Mouse (Mus musculus) heart, embryonic 14.5 days (tissue): Measurements from ENCODE around the gene Hist1h2ae. TPM values are rescaled to one million over a fixed set of nuclear protein-coding genes. Genes with fewer than 3 reads are reported as not detected.
"Not testable (repeated sequence)": the region's sequence is repeated elsewhere in the genome, so short reads cannot be mapped to it uniquely, and the experiment has no call there.

ENCODE experiments used
- ATAC-seq: fragments of 200-750 bp; cut with Nextera tagmentation; 2 replicates; pipeline ENCODE4 v1.8.0; 2017; ENCODE audit warnings: low read depth, moderate TSS enrichment; ENCODE audit not compliant: insufficient number of reproducible peaks, insufficient read depth, low FRiP score
- H3K27ac ChIP-seq, 2 experiments: fragments of 200-500 bp in 1 of 2; fragments of 300-500 bp in 1 of 2; sonication (generic) in 1 of 2; replicated peaks in 1 of 2; 2 replicates each; pipeline ENCODE4 v1.5.1; 2012 to 2014; ENCODE audit warnings: low read depth in 2 of 2, low read length in 2 of 2, control low read depth in 1 of 2, mild to moderate bottlenecking in 1 of 2, mixed read lengths in 1 of 2; ENCODE audit not compliant: control insufficient read depth in 1 of 2, insufficient read depth in 1 of 2
- H3K27me3 ChIP-seq: fragments of 300-500 bp; sonication (generic); 2 replicates; pipeline ENCODE4 v1.6.1; 2014; ENCODE audit warnings: mild to moderate bottlenecking, low read length, control low read depth; ENCODE audit not compliant: control insufficient read depth, insufficient read depth
- H3K36me3 ChIP-seq: fragments of 300-500 bp; sonication (generic); 2 replicates; pipeline ENCODE4 v1.6.1; 2014; ENCODE audit warnings: mild to moderate bottlenecking, control low read depth, low read length, mixed read lengths; ENCODE audit not compliant: control insufficient read depth, insufficient read depth
- H3K4me1 ChIP-seq, 2 experiments: fragments of 200-500 bp in 1 of 2; fragments of 300-500 bp in 1 of 2; sonication (generic) in 1 of 2; 2 replicates each; pipeline ENCODE4 v1.6.1; 2012 to 2014; ENCODE audit warnings: low read length in 2 of 2, control low read depth in 1 of 2, mixed read lengths in 1 of 2; ENCODE audit not compliant: control insufficient read depth in 2 of 2, insufficient read depth in 2 of 2
- H3K4me2 ChIP-seq: fragments of 300-500 bp; sonication (generic); 2 replicates; pipeline ENCODE4 v1.6.1; 2014; ENCODE audit warnings: mild to moderate bottlenecking, low read length
- H3K4me3 ChIP-seq, 2 experiments: fragments of 200-500 bp in 1 of 2; fragments of 300-500 bp in 1 of 2; sonication (generic) in 1 of 2; 2 replicates each; pipeline ENCODE4 v1.5.1; 2012 to 2014; ENCODE audit warnings: low read length in 2 of 2, mild to moderate bottlenecking in 2 of 2, control low read depth in 1 of 2, low read depth in 1 of 2, moderate library complexity in 1 of 2; ENCODE audit not compliant: control insufficient read depth in 1 of 2, insufficient read depth in 1 of 2
- H3K9ac ChIP-seq: fragments of 300-500 bp; sonication (generic); 2 replicates; pipeline ENCODE4 v1.6.1; 2014; ENCODE audit warnings: mild to moderate bottlenecking, low read length
- H3K9me3 ChIP-seq: fragments of 300-500 bp; sonication (generic); 2 replicates; pipeline ENCODE4 v1.6.1; 2016; ENCODE audit warnings: low read length, control low read depth; ENCODE audit not compliant: control insufficient read depth
- whole genome bisulfite sequencing: fragments of 180-500 bp; shearing (Covaris S2); extraction: QIAGEN DNeasy Blood & Tissue Kit; methylation state at CpG from one replicate; pipeline ENCODE4 v1.1.7; 2014; 5-methylcytosine and 5-hydroxymethylcytosine counted together
- polyA plus RNA-seq: library from polyadenylated mRNA; unstranded; fragments of >200 nt; fragmentation: Nextera tagmentation; extraction: Ambion mirVana; gene quantifications from 2 replicates; pipeline ENCODE4 v1.2.1, GENCODE M21; 2014

The Hist1h2ae gene
- polyA plus RNA-seq, 1 experiment from 2014 or later = 49.1 TPM

- Histone ChIP-seq H3K9ac (peak overlapping the region; percentile 94), H3K27me3 (no peaks in the 10 kb centered on the region), H3K4me3 (peak overlapping the region; percentile 62 to 69), H3K36me3 (no peaks in the 10 kb centered on the region), H3K4me2 (peak overlapping the region; percentile 85), H3K4me1 (peaks cover 0 to 8% of the 10 kb centered on the region in 2 experiments; a peak in 3 of 4 replicates), H3K9me3 (no peaks in the 10 kb centered on the region), H3K27ac (peak overlapping the region; percentile 97 to 98)
- ATAC-seq = peak; percentile 78
- WGBS = under 1% methylated on average over 18 of the region's 18 CpGs
Measured at GRCm38 (mm10) chr13:23555839-23556416, 15.1 kb downstream of the Hist1h2ae start.

- Histone ChIP-seq H3K36me3 (no peaks in the 10 kb centered on the region), H3K9me3 (no peaks in the 10 kb centered on the region), H3K4me2 (peak overlapping the region; percentile 85), H3K27me3 (no peaks in the 10 kb centered on the region), H3K4me3 (peak overlapping the region; percentile 62 to 69), H3K27ac (peak overlapping the region; percentile 97 to 98), H3K9ac (peak overlapping the region; percentile 94), H3K4me1 (peaks cover 0 to 13% of the 10 kb centered on the region in 2 experiments; a peak in 3 of 4 replicates)
- under 1% methylated on average over 54 of the region's 54 CpGs for WGBS
- peak; percentile 79 for ATAC-seq
Measured at GRCm38 (mm10) chr13:23554925-23555838, 15.8 kb downstream of the Hist1h2ae start.

- Histone ChIP-seq H3K27ac (peak overlapping the region; percentile 97 to 98), H3K4me1 (peaks cover 0 to 13% of the 10 kb centered on the region in 2 experiments; a peak in 3 of 4 replicates), H3K9ac (peak overlapping the region; percentile 94), H3K9me3 (no peaks in the 10 kb centered on the region), H3K36me3 (no peaks in the 10 kb centered on the region), H3K4me3 (peak overlapping the region in 1 of 2 experiments; percentile 62; a peak in 2 of 4 replicates), H3K27me3 (no peaks in the 10 kb centered on the region), H3K4me2 (peak overlapping the region; percentile 85)
- no peak for ATAC-seq
- 22% methylated on average over 9 of the region's 9 CpGs for WGBS
Measured at GRCm38 (mm10) chr13:23554393-23554792, 16.6 kb downstream of the Hist1h2ae start.

GRCm38 (mm10) chr13:23552962-23553361 lies 18.1 kb downstream of the Hist1h2ae start, which contains the start of gene Hist1h1d:
Gene Hist1h1d, plus strand, starts transcription at chr13:23553262.
- no peak within 1 kb of the TSS for H3K4me3 ChIP-seq
- no peak for ATAC-seq
- no peaks in the 10 kb centered on the region for H3K9me3 ChIP-seq
- no peaks in the 10 kb centered on the region for H3K36me3 ChIP-seq
- peak within 1 kb of the TSS; percentile 94 for H3K9ac ChIP-seq
- no peaks in the 10 kb centered on the region for H3K27me3 ChIP-seq
- H3K4me1 ChIP-seq = peaks cover 0 to 13% of the 10 kb centered on the region in 2 experiments; a peak in 3 of 4 replicates
- peak within 1 kb of the TSS; percentile 72 for H3K4me2 ChIP-seq
- peak within 1 kb of the TSS in 1 of 2 experiments; percentile 98; a peak in 3 of 4 replicates for H3K27ac ChIP-seq

- Histone ChIP-seq H3K9me3 (no peaks in the 10 kb centered on the region), H3K4me1 (peaks cover 0 to 13% of the 10 kb centered on the region in 2 experiments; a peak in 3 of 4 replicates), H3K27ac (peak overlapping the region in 1 of 2 experiments; percentile 87; a peak in 3 of 4 replicates), H3K4me3 (peak overlapping the region in 1 of 2 experiments; percentile 44; a peak in 2 of 4 replicates), H3K27me3 (no peaks in the 10 kb centered on the region), H3K4me2 (peak overlapping the region; percentile 72), H3K36me3 (no peaks in the 10 kb centered on the region), H3K9ac (peak overlapping the region; percentile 44)
- ATAC-seq = no peak
- 49% methylated on average over 8 of the region's 8 CpGs for WGBS
Measured at GRCm38 (mm10) chr13:23551931-23552914, 18.8 kb downstream of the Hist1h2ae start.

GRCm38 (mm10) chr13:23551146-23551834 lies 19.7 kb downstream of the Hist1h2ae start, which contains the start of gene Hist1h4f:
Gene Hist1h4f, minus strand, starts transcription at chr13:23551648.
- not testable (repeated sequence) for H3K36me3 ChIP-seq, H3K27me3 ChIP-seq, H3K9me3 ChIP-seq
- Histone ChIP-seq H3K4me2 (peak within 1 kb of the TSS; percentile 72), H3K4me3 (peak within 1 kb of the TSS; percentile 44 to 52), H3K4me1 (peaks cover 0 to 13% of the 10 kb centered on the region in 2 experiments; a peak in 3 of 4 replicates), H3K9ac (peak within 1 kb of the TSS; percentile 72), H3K27ac (peak within 1 kb of the TSS; percentile 86 to 87)
- WGBS = under 1% methylated on average over 44 of the region's 47 CpGs
- peak; percentile 76 for ATAC-seq
